Mouse (Mus musculus) MEL (cell line): ENCODE measurements around the gene Retsat. TPM values are rescaled to one million over a fixed set of nuclear protein-coding genes. Genes with fewer than 3 reads are reported as not detected.

ENCODE experiments used
- DNase-seq: peaks from one replicate; pipeline ENCODE4 v3.0.0; 2011; ENCODE audit warnings: low read depth, low spot score
- H3K27ac ChIP-seq: 2 replicates; pipeline ENCODE4 v1.5.1; 2012; ENCODE audit warnings: low read depth, mild to moderate bottlenecking, control low read depth, low read length, moderate library complexity; ENCODE audit not compliant: control insufficient read depth
- H3K27me3 ChIP-seq, 2 experiments: fragments of 150-350 bp in 1 of 2; sonication (generic) in 1 of 2; 2 replicates each; pipeline ENCODE4 v1.6.1; 2012; ENCODE audit warnings: low read length in 2 of 2, mild to moderate bottlenecking in 2 of 2, improper control_type of control experiment in 1 of 2, moderate library complexity in 1 of 2; ENCODE audit not compliant: insufficient read depth in 2 of 2, control insufficient read depth in 1 of 2
- H3K36me3 ChIP-seq, 2 experiments: 2 replicates each; pipeline ENCODE4 v1.6.1; 2012 to 2014; ENCODE audit warnings: low read length in 2 of 2, improper control_type of control experiment in 1 of 2, inconsistent platforms in 1 of 2, mild to moderate bottlenecking in 1 of 2; ENCODE audit not compliant: insufficient read depth in 2 of 2, control insufficient read depth in 1 of 2
- H3K4me1 ChIP-seq, 2 experiments: fragments of 150-350 bp in 1 of 2; sonication (generic) in 1 of 2; 2 replicates each; pipeline ENCODE4 v1.6.1; 2012; ENCODE audit warnings: low read length in 2 of 2, improper control_type of control experiment in 1 of 2, mild to moderate bottlenecking in 1 of 2; ENCODE audit not compliant: insufficient read depth in 2 of 2, control insufficient read depth in 1 of 2
- H3K4me3 ChIP-seq, 2 experiments: fragments of 150-350 bp in 1 of 2; sonication (generic) in 1 of 2; 2 replicates each; pipeline ENCODE4 v1.5.1; 2012; ENCODE audit warnings: low read depth in 2 of 2, low read length in 2 of 2, mild to moderate bottlenecking in 2 of 2, moderate library complexity in 2 of 2, control low read depth in 1 of 2, improper control_type of control experiment in 1 of 2; ENCODE audit not compliant: control insufficient read depth in 1 of 2, insufficient read depth in 1 of 2
- H3K79me2 ChIP-seq: 2 replicates; pipeline ENCODE4 v1.6.1; 2012; ENCODE audit warnings: mild to moderate bottlenecking, low read length, moderate library complexity; ENCODE audit not compliant: control insufficient read depth, poor library complexity, insufficient read depth
- H3K9ac ChIP-seq: 2 replicates; pipeline ENCODE4 v1.6.1; 2012; ENCODE audit warnings: low read depth, mild to moderate bottlenecking, control low read depth, low read length, moderate library complexity; ENCODE audit not compliant: control insufficient read depth, poor library complexity, severe bottlenecking
- H3K9me3 ChIP-seq: fragments of 150-350 bp; sonication (generic); replicated peaks from 2 replicates; pipeline ENCODE4 v1.6.1; 2012; ENCODE audit warnings: mild to moderate bottlenecking, low read length, improper control_type of control experiment, moderate library complexity; ENCODE audit not compliant: insufficient read depth
- CHD1 ChIP-seq: IDR thresholded peaks from 2 replicates; pipeline ENCODE4 v1.6.1; 2012; ENCODE audit warnings: low read depth, mild to moderate bottlenecking, inconsistent platforms, low read length, improper control_type of control experiment
- CHD2 ChIP-seq: IDR thresholded peaks from 2 replicates; pipeline ENCODE4 v1.6.1; 2011; ENCODE audit warnings: low read length, improper control_type of control experiment
- CTCF ChIP-seq, 3 experiments: IDR thresholded peaks in 2 of 3; conservative IDR thresholded peaks in 1 of 3; 2 replicates each; pipeline ENCODE4 v1.5.1; 2011 to 2012; ENCODE audit warnings: low read length in 3 of 3, low read depth in 2 of 3, mild to moderate bottlenecking in 2 of 3, improper control_type of control experiment in 1 of 3, inconsistent platforms in 1 of 3, mixed read lengths in 1 of 3, moderate library complexity in 1 of 3; ENCODE audit not compliant: control insufficient read depth in 1 of 3, insufficient read depth in 1 of 3, poor library complexity in 1 of 3, severe bottlenecking in 1 of 3
- EP300 ChIP-seq, 2 experiments: IDR thresholded peaks; 2 replicates each; pipeline ENCODE4 v1.6.1; 2011; ENCODE audit warnings: improper control_type of control experiment in 2 of 2, low read length in 2 of 2, low read depth in 1 of 2, mild to moderate bottlenecking in 1 of 2
- ETS1 ChIP-seq: IDR thresholded peaks from 2 replicates; pipeline ENCODE4 v1.6.1; 2012; ENCODE audit warnings: low read depth, mild to moderate bottlenecking, inconsistent platforms, low read length, improper control_type of control experiment, moderate library complexity
- GATA1 ChIP-seq: IDR thresholded peaks from 2 replicates; pipeline ENCODE4 v1.6.1; 2011; ENCODE audit warnings: low read depth, low read length, improper control_type of control experiment
- JUND ChIP-seq: IDR thresholded peaks from 2 replicates; pipeline ENCODE4 v1.6.1; 2011; ENCODE audit warnings: low read depth, mild to moderate bottlenecking, improper control_type of control experiment, low read length
- KAT2A ChIP-seq: conservative IDR thresholded peaks from 2 replicates; pipeline ENCODE4 v1.6.1; 2012; ENCODE audit warnings: low read depth, low read length, improper control_type of control experiment, inconsistent platforms
- MAFK ChIP-seq: IDR thresholded peaks from 2 replicates; pipeline ENCODE4 v1.6.1; 2011; ENCODE audit warnings: low read depth, mild to moderate bottlenecking, low read length, improper control_type of control experiment, borderline replicate concordance
- MAZ ChIP-seq: IDR thresholded peaks from 2 replicates; pipeline ENCODE4 v1.6.1; 2012; ENCODE audit warnings: low read depth, mild to moderate bottlenecking, inconsistent platforms, low read length, improper control_type of control experiment
- MXI1 ChIP-seq: IDR thresholded peaks from 2 replicates; pipeline ENCODE4 v1.6.1; 2011; ENCODE audit warnings: mild to moderate bottlenecking, low read depth, low read length, improper control_type of control experiment
- NELFE ChIP-seq: IDR thresholded peaks from 2 replicates; pipeline ENCODE4 v1.6.1; 2011; ENCODE audit warnings: low read depth, low read length, improper control_type of control experiment
- NRF1 ChIP-seq: IDR thresholded peaks from 2 replicates; pipeline ENCODE4 v1.6.1; 2014; ENCODE audit warnings: low read depth, mild to moderate bottlenecking, inconsistent platforms, low read length, improper control_type of control experiment, moderate library complexity; ENCODE audit not compliant: poor library complexity, insufficient read depth, severe bottlenecking
- POLR2A ChIP-seq, 2 experiments: IDR thresholded peaks; 2 replicates each; pipeline ENCODE4 v1.6.1; 2011 to 2012; ENCODE audit warnings: low read length in 2 of 2, mild to moderate bottlenecking in 2 of 2, control low read depth in 1 of 2, improper control_type of control experiment in 1 of 2, low read depth in 1 of 2, moderate library complexity in 1 of 2; ENCODE audit not compliant: control insufficient read depth in 1 of 2, insufficient read depth in 1 of 2, poor library complexity in 1 of 2
- POLR2AphosphoS2 ChIP-seq: IDR thresholded peaks from 2 replicates; pipeline ENCODE4 v1.6.1; 2011; ENCODE audit warnings: low read length, improper control_type of control experiment
- POLR2AphosphoS5 ChIP-seq: IDR thresholded peaks from 2 replicates; pipeline ENCODE4 v1.6.1; 2012; ENCODE audit warnings: low read depth, borderline replicate concordance, mild to moderate bottlenecking, inconsistent platforms, low read length, moderate library complexity, mixed read lengths
- RAD21 ChIP-seq: IDR thresholded peaks from 2 replicates; pipeline ENCODE4 v1.6.1; 2011; ENCODE audit warnings: mild to moderate bottlenecking, low read depth, low read length, improper control_type of control experiment
- SIN3A ChIP-seq: IDR thresholded peaks from 2 replicates; pipeline ENCODE4 v1.6.1; 2012; ENCODE audit warnings: low read length, improper control_type of control experiment, inconsistent platforms
- SMC3 ChIP-seq: IDR thresholded peaks from 2 replicates; pipeline ENCODE4 v1.6.1; 2011; ENCODE audit warnings: low read depth, low read length, improper control_type of control experiment
- TBP ChIP-seq: IDR thresholded peaks from 2 replicates; pipeline ENCODE4 v1.8.0; 2011; ENCODE audit warnings: low read depth, low read length, improper control_type of control experiment
- USF2 ChIP-seq, 2 experiments: IDR thresholded peaks; 2 replicates each; pipeline ENCODE4 v1.6.1; 2011 to 2012; ENCODE audit warnings: improper control_type of control experiment in 2 of 2, low read length in 2 of 2, borderline replicate concordance in 1 of 2, inconsistent platforms in 1 of 2, low read depth in 1 of 2, mild to moderate bottlenecking in 1 of 2; ENCODE audit not compliant: insufficient read depth in 1 of 2
- ZC3H11A ChIP-seq: IDR thresholded peaks from 2 replicates; pipeline ENCODE4 v1.6.1; 2012; ENCODE audit warnings: low read depth, mild to moderate bottlenecking, inconsistent platforms, low read length, improper control_type of control experiment
- polyA plus RNA-seq, 2 experiments: library from polyadenylated mRNA; stranded (reverse) in 1 of 2; unstranded in 1 of 2; fragments of >175 nt in 1 of 2; fragments of >200 nt in 1 of 2; gene quantifications; 2 replicates each; pipeline versions ENCODE4 v1.2.1 to v1.2.4; 2012; ENCODE audit warnings: low replicate concordance in 2 of 2, low read depth in 1 of 2; ENCODE audit not compliant: insufficient read length in 2 of 2, insufficient read depth in 1 of 2, missing spikeins in 1 of 2
- total RNA-seq: library from RNA; depleted of rRNA; stranded (reverse); fragments of 300-350 nt; gene quantifications from 2 replicates; pipeline ENCODE4 v1.2.3, GENCODE M21; 2012

Retsat gene
- total and polyA plus RNA-seq, 3 experiments, result 40.3 to 61.5 TPM; not detected in 1

DNA sequence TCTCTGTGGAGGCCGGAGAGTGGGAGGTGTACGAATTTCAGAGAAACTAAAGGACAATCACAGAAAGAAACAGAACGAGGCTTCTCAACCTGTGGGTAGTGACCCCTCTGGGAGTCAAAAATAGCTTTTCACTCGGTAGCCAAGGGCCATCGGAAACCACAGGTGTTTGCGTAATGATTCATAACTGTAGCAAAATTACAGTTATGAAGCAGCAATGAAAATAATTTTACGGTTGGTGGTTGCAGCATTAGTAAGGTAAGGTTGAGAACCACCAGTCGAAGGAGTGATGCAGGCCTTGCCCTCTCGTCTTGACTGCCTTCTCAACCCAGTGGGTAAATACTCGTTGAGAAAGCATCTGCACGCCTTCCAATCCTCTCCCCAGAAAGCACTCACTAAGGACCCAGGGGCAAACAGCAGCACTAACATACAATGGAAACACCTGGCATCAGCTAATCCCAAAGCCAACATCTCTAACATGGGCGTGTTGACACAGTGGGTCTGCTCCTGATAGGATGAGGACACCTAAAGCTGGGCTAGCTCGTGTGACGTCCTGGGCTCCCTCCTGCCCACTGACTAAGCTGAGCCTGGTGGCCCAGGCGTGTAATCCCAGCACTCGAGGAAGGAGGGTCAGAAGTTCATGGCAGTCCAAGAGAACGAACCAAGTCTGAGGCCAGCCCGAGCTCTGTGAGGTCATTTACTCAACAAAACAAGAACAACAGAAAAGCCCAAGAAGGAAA, 43.1 kb downstream of the Retsat start:
- H3K9ac ChIP-seq, result no peak overlapping the region
- peaks cover 0 to under 1% of the 10 kb centered on the region in 2 experiments; a peak in 1 of 4 replicates for H3K4me1 ChIP-seq
- no peak overlapping the region for H3K4me3 ChIP-seq
- H3K9me3 ChIP-seq, result no peaks in the 10 kb centered on the region
- no peaks in the 10 kb centered on the region for H3K79me2 ChIP-seq
- H3K27me3 ChIP-seq, result peaks cover 4 to 14% of the 10 kb centered on the region in 2 experiments; a peak in 3 of 4 replicates
- no peak for DNase-seq
- H3K27ac ChIP-seq, result no peak overlapping the region
- TF ChIP-seq POLR2A (IDR thresholded peaks at IDR 0.05; ENCODE audit: control insufficient read depth in 1 of 2, insufficient read depth in 1 of 2, low read depth in 1 of 2, low read length in 2 of 2, poor library complexity in 1 of 2) (no peak), KAT2A (no peak), USF2 (IDR thresholded peaks at IDR 0.05; ENCODE audit: borderline replicate concordance in 1 of 2, insufficient read depth in 1 of 2, low read depth in 1 of 2, low read length in 2 of 2) (no peak), POLR2AphosphoS5 (no peak), SIN3A (no peak), GATA1 (no peak), NRF1 (no peak), CHD2 (no peak), MAFK (no peak), JUND (no peak), MAZ (no peak), POLR2AphosphoS2 (no peak), RAD21 (no peak), ETS1 (no peak), NELFE (no peak), TBP (no peak)
- H3K36me3 ChIP-seq, result no peaks in the 10 kb centered on the region

- H3K27ac ChIP-seq, result no peak overlapping the region
- H3K4me1 ChIP-seq, result no peaks in the 10 kb centered on the region
- H3K79me2 ChIP-seq, result no peaks in the 10 kb centered on the region
- peaks cover 3 to 14% of the 10 kb centered on the region in 2 experiments; a peak in 3 of 4 replicates for H3K27me3 ChIP-seq
- no peak for TF ChIP-seq ZC3H11A
- TF ChIP-seq RAD21, result no peak
- TF ChIP-seq USF2 (IDR thresholded peaks at IDR 0.05; ENCODE audit: borderline replicate concordance in 1 of 2, insufficient read depth in 1 of 2, low read depth in 1 of 2, low read length in 2 of 2), result no peak
- no peak for TF ChIP-seq MXI1
- TF ChIP-seq TBP, result no peak
- no peak for TF ChIP-seq EP300 (IDR thresholded peaks at IDR 0.05; ENCODE audit: low read depth in 1 of 2, low read length in 2 of 2)
- TF ChIP-seq POLR2AphosphoS5, result no peak
- TF ChIP-seq POLR2A (IDR thresholded peaks at IDR 0.05; ENCODE audit: control insufficient read depth in 1 of 2, insufficient read depth in 1 of 2, low read depth in 1 of 2, low read length in 2 of 2, poor library complexity in 1 of 2), result no peak
- no peak for TF ChIP-seq SMC3
- no peak for TF ChIP-seq CTCF (IDR thresholded peaks at IDR 0.05 in 2 of 3, conservative IDR thresholded peaks at IDR 0.05 in 1 of 3; ENCODE audit: control insufficient read depth in 1 of 3, insufficient read depth in 1 of 3, low read depth in 2 of 3, low read length in 3 of 3, poor library complexity in 1 of 3, severe bottlenecking in 1 of 3)
- no peak for TF ChIP-seq GATA1
- TF ChIP-seq CHD1, result no peak
- TF ChIP-seq CHD2, result no peak
- no peak for DNase-seq
- H3K9me3 ChIP-seq, result no peaks in the 10 kb centered on the region
- no peaks in the 10 kb centered on the region for H3K36me3 ChIP-seq
- no peak overlapping the region for H3K4me3 ChIP-seq
- H3K9ac ChIP-seq, result no peak overlapping the region
Measured at GRCm38 (mm10) chr6:72644576-72644975, 46.3 kb downstream of the Retsat start.
